Mouse (Mus musculus): ENCODE results near the gene Manbal. TPM values are rescaled to one million over a fixed set of nuclear protein-coding genes. Genes with fewer than 3 reads are reported as not detected.

Gene Manbal
- total and polyA plus RNA-seq, 3 experiments, result 28.4 to 65.7 TPM; not detected in 1

GRCm38 (mm10) chr2:157343337-157343736 lies 24.1 kb upstream of the Manbal start:
- peaks cover 5 to 8% of the 10 kb centered on the region in 2 experiments; a peak in 3 of 4 replicates for H3K27me3 ChIP-seq (ENCODE audit: control insufficient read depth in 1 of 2, insufficient read depth in 2 of 2, low read length in 2 of 2)
- H3K4me3 ChIP-seq (ENCODE audit: control insufficient read depth in 1 of 2, insufficient read depth in 1 of 2, low read depth in 2 of 2, low read length in 2 of 2), result no peak overlapping the region
- no peaks in the 10 kb centered on the region for H3K9me3 ChIP-seq (replicated peaks; ENCODE audit: insufficient read depth, low read length)
- no peak overlapping the region for H3K27ac ChIP-seq (ENCODE audit: control insufficient read depth, low read depth, low read length)
- H3K9ac ChIP-seq (ENCODE audit: control insufficient read depth, low read depth, low read length, poor library complexity, severe bottlenecking), result no peak overlapping the region
- DNase-seq (ENCODE audit: low read depth, low spot score), result no peak
- TF ChIP-seq MAFK (IDR thresholded peaks at IDR 0.05; ENCODE audit: borderline replicate concordance, low read depth, low read length), result no peak
- TF ChIP-seq TCF12 (IDR thresholded peaks at IDR 0.05; ENCODE audit: low read depth, low read length), result no peak
- no peak for TF ChIP-seq MXI1 (IDR thresholded peaks at IDR 0.05; ENCODE audit: low read depth, low read length)
- TF ChIP-seq HCFC1 (IDR thresholded peaks at IDR 0.05; ENCODE audit: low read depth, low read length), result no peak
- TF ChIP-seq GABPA (IDR thresholded peaks at IDR 0.05; ENCODE audit: low read depth, low read length), result no peak
- no peak for TF ChIP-seq POLR2A (IDR thresholded peaks at IDR 0.05; ENCODE audit: control insufficient read depth in 1 of 2, insufficient read depth in 1 of 2, low read depth in 1 of 2, low read length in 2 of 2, poor library complexity in 1 of 2)
- no peak for TF ChIP-seq CTCF (IDR thresholded peaks at IDR 0.05 in 2 of 3, conservative IDR thresholded peaks at IDR 0.05 in 1 of 3; ENCODE audit: control insufficient read depth in 1 of 3, insufficient read depth in 1 of 3, low read depth in 2 of 3, low read length in 3 of 3, poor library complexity in 1 of 3, severe bottlenecking in 1 of 3)
- TF ChIP-seq KAT2A (conservative IDR thresholded peaks at IDR 0.05; ENCODE audit: low read depth, low read length), result no peak
- TF ChIP-seq CHD2 (IDR thresholded peaks at IDR 0.05; ENCODE audit: low read length), result no peak
- no peak for TF ChIP-seq E2F4 (IDR thresholded peaks at IDR 0.05; ENCODE audit: borderline replicate concordance, low read depth, low read length)
- TF ChIP-seq MYC (IDR thresholded peaks at IDR 0.05; ENCODE audit: low read depth, low read length), result no peak
- TF ChIP-seq SMC3 (IDR thresholded peaks at IDR 0.05; ENCODE audit: low read depth, low read length), result no peak
- no peak for TF ChIP-seq MEF2A (IDR thresholded peaks at IDR 0.05; ENCODE audit: extremely low read depth, insufficient replicate concordance, low read depth, low read length, poor library complexity, severe bottlenecking)
- no peak for TF ChIP-seq MAX (IDR thresholded peaks at IDR 0.05; ENCODE audit: low read length)
- TF ChIP-seq NRF1 (IDR thresholded peaks at IDR 0.05; ENCODE audit: insufficient read depth, low read depth, low read length, poor library complexity, severe bottlenecking), result no peak
- no peak for TF ChIP-seq TBP (IDR thresholded peaks at IDR 0.05; ENCODE audit: low read depth, low read length)
- no peak for TF ChIP-seq TAL1 (IDR thresholded peaks at IDR 0.05; ENCODE audit: low read length)
- TF ChIP-seq MAZ (IDR thresholded peaks at IDR 0.05; ENCODE audit: low read depth, low read length), result no peak
- TF ChIP-seq ZKSCAN1 (IDR thresholded peaks at IDR 0.05; ENCODE audit: low read depth, low read length), result no peak
- no peaks in the 10 kb centered on the region for H3K4me1 ChIP-seq (ENCODE audit: control insufficient read depth in 1 of 2, insufficient read depth in 2 of 2, low read length in 2 of 2)
- H3K36me3 ChIP-seq (ENCODE audit: control insufficient read depth in 1 of 2, insufficient read depth in 2 of 2, low read length in 2 of 2), result no peaks in the 10 kb centered on the region
- H3K79me2 ChIP-seq (ENCODE audit: control insufficient read depth, insufficient read depth, low read length, poor library complexity), result no peaks in the 10 kb centered on the region

DNA sequence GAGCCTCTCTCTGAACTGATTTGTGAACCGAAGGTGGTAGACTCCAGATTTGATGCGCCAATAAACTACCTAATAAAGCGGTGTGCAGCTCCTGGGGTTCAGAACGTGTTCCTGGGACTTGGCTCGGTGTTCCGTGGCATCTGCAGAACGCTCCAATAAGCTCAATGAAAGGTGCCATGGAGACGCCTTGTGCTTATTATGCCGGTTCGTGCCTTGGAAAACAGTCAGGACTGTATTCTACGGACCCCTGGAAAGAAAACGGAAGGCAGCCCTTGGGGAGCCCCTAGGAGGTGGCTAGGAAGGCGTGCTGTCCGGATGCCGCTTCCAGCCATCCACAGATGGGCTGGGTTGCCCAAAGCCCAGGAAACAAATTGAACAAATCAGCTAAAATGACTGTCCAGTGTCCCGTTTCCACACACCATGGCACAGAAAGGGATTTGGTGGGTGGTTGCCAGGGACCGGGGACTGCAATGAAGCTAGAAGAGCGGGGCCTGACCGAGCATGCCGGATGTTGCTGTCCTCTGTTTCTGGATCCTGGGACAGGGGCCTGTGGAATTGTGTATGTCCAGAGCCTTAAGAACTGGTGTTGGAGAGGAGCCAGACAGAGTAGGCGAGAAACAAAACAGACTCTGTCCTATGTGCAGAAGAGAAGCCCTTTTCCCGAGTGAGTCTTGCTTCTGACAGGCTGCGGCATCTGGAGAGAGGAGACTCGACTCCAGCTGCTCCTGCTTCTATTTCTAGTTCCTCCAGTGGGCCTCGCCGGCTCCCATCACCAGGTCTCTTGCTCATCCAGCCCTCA lies 19.8 kb upstream of the Manbal start, which contains the start of gene Ghrh:
Gene Ghrh (minus strand): TSS at position 146 of the 799 bp plus-strand sequence.
- Histone ChIP-seq H3K27me3 (ENCODE audit: control insufficient read depth in 1 of 2, insufficient read depth in 2 of 2, low read length in 2 of 2) (peaks cover 6 to 22% of the 10 kb centered on the region in 2 experiments), H3K9ac (ENCODE audit: control insufficient read depth, low read depth, low read length, poor library complexity, severe bottlenecking) (no peak within 1 kb of the TSS)

More for the DNA sequence above, 19.8 kb upstream of the Manbal start, which contains the start of gene Ghrh:
- TF ChIP-seq SMC3 (IDR thresholded peaks at IDR 0.05; ENCODE audit: low read depth, low read length), result no peak
- TF ChIP-seq CTCF (IDR thresholded peaks at IDR 0.05 in 2 of 3, conservative IDR thresholded peaks at IDR 0.05 in 1 of 3; ENCODE audit: control insufficient read depth in 1 of 3, insufficient read depth in 1 of 3, low read depth in 2 of 3, low read length in 3 of 3, poor library complexity in 1 of 3, severe bottlenecking in 1 of 3), result no peak
- no peak for TF ChIP-seq BHLHE40 (IDR thresholded peaks at IDR 0.05; ENCODE audit: borderline replicate concordance, low read depth, low read length)
- TF ChIP-seq MEF2A (IDR thresholded peaks at IDR 0.05; ENCODE audit: extremely low read depth, insufficient replicate concordance, low read depth, low read length, poor library complexity, severe bottlenecking), result no peak
- TF ChIP-seq E2F4 (IDR thresholded peaks at IDR 0.05; ENCODE audit: borderline replicate concordance, low read depth, low read length), result no peak
- no peak for TF ChIP-seq POLR2A (IDR thresholded peaks at IDR 0.05; ENCODE audit: control insufficient read depth in 1 of 2, insufficient read depth in 1 of 2, low read depth in 1 of 2, low read length in 2 of 2, poor library complexity in 1 of 2)
- TF ChIP-seq ZMIZ1 (IDR thresholded peaks at IDR 0.05; ENCODE audit: low read depth, low read length), result no peak
- no peak for TF ChIP-seq POLR2AphosphoS5 (IDR thresholded peaks at IDR 0.05; ENCODE audit: borderline replicate concordance, low read depth, low read length)
- TF ChIP-seq CHD2 (IDR thresholded peaks at IDR 0.05; ENCODE audit: low read length), result no peak
- Histone ChIP-seq H3K79me2 (ENCODE audit: control insufficient read depth, insufficient read depth, low read length, poor library complexity) (no peaks in the 10 kb centered on the region), H3K4me1 (ENCODE audit: control insufficient read depth in 1 of 2, insufficient read depth in 2 of 2, low read length in 2 of 2) (no peaks in the 10 kb centered on the region), H3K4me3 (ENCODE audit: control insufficient read depth in 1 of 2, insufficient read depth in 1 of 2, low read depth in 2 of 2, low read length in 2 of 2) (no peak within 1 kb of the TSS), H3K36me3 (ENCODE audit: control insufficient read depth in 1 of 2, insufficient read depth in 2 of 2, low read length in 2 of 2) (no peaks in the 10 kb centered on the region), H3K9me3 (replicated peaks; ENCODE audit: insufficient read depth, low read length) (no peaks in the 10 kb centered on the region), H3K27ac (ENCODE audit: control insufficient read depth, low read depth, low read length) (no peak within 1 kb of the TSS)
- no peak for DNase-seq (ENCODE audit: low read depth, low spot score)

Measured in MEL (cell line).